Mouse (Mus musculus) layer of hippocampus, adult 2 months (tissue): ENCODE results near the gene Mmp11. TPM values are rescaled to one million over a fixed set of nuclear protein-coding genes. Genes with fewer than 3 reads are reported as not detected.

Experiments used
- DNase-seq, 2 experiments: peaks; one replicate each; pipeline ENCODE4 v3.0.0; 2022; ENCODE audit warnings: low spot score in 2 of 2
- H3K27ac ChIP-seq: fragments of 200-600 bp; 2 replicates; pipeline ENCODE4 v1.8.1; 2022
- H3K4me3 ChIP-seq: fragments of 200-600 bp; 2 replicates; pipeline ENCODE4 v1.8.1; 2022; ENCODE audit warnings: mild to moderate bottlenecking
- CTCF ChIP-seq: fragments of 200-600 bp; conservative IDR thresholded peaks from 2 replicates; pipeline ENCODE4 v1.8.1; 2022; ENCODE audit warnings: antibody characterized with exemption, mild to moderate bottlenecking, moderate library complexity
- total RNA-seq, 2 experiments: library from RNA; stranded (reverse); gene quantifications; 2 replicates each; pipeline ENCODE4 v1.2.3; 2021

The Mmp11 gene
- total RNA-seq, 2 experiments from 2014 or later: 1.5 to 1.8 TPM

DNA sequence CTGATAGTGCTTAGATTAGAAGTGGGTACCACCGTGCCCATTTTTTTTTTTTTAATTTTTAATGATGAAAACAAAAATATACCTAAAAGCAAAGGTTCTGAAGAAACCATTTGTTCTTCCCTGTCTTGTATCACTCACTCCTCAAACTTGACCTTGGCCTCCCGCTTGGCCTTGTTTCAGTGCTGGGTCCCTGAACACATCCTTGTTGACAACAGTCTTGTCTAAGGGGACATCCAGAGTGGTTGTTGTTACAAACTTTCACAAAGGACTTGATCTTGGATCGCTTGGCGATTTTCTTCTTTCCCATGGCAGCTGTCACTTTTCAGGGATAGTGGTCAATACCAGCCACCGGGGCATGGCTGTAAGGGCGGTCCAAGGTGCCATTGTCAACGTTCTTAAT lies 8.9 kb upstream of the Mmp11 start:
- Histone ChIP-seq H3K27ac (no peak overlapping the region), H3K4me3 (no peak overlapping the region)
- DNase-seq: no peak
- no peak for TF ChIP-seq CTCF

DNA sequence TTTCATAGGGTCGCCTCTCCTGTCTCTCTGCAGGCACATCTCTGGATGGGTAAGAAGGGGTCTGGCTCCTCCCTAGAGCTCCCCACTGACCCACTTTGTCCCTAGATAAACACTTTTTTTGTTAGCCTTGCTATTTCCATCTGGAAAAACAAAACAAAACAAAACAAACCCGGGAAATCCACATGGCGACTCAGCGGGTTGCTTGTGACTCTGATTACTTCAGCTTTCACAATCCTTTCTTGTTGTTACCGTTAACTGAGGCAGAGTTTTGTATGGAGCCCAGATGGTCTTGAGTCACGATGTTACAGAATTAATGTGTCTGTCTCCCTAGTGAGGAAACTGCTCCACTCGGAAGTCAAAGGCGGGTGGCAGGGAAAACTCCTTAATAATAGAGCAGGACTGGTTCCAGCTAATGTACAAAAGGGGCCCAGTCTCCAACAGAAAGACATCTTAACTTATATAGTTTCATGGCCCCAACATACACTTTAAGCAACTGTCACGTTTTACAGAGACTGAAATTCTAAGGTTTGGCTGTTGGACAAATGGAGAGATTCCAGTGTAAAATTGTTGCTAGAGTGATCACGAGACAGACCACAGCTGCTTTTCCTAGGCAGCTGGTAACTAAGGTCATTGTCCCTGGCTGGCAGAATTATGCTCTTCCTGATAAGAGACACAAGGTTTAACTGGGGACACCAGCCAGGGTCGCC lies 7.9 kb upstream of the Mmp11 start:
- TF ChIP-seq CTCF: no peak
- Histone ChIP-seq H3K4me3 (no peak overlapping the region), H3K27ac (0 out of 2 replicates have a peak overlapping the region, but pooled peaks have one; percentile 5)
- DNase-seq: peak; percentile 43 to 60

DNA sequence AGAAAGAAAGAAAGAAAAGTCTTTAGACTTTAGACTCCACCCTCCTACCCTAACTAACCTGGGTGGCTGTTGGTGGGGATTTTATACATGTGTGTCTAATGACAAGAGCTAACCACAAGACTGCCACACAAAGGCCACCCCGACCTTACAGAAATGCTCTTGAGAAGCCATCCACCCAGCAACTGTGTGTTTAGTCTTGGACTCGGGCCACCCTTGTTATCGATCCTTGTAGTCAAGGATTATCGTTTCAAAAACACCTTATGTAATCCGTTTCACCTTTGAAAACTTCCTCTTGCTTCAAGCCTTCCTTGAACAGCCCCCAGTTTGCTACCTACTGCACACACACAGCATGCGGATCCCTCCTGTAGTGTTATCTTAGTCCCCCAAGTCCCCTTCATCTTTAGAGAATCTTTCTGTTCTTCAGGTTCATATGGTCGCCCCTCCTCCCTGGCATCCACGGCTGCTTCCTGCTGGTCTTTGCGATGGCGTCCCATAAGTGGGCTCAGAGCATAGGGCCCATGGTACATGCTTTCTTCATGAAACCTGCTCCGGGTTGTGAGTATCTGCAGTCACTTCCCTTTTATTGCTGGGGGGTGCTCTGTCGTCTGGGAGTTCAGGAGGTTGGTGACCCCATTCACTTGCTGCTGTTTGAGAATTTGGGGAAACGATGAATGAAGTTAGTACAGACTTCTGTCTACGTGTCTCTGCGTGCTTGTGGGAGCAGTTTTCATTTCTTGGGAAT lies 6.6 kb upstream of the Mmp11 start, which contains the start of gene Vpreb3:
TSS of gene Vpreb3 (plus strand) at position 322 of the 742 bp plus-strand sequence.
- TF ChIP-seq CTCF: no peak
- H3K27ac ChIP-seq: 0 out of 2 replicates have a peak within 1 kb of the TSS, but pooled peaks have one; percentile 5
- H3K4me3 ChIP-seq: no peak within 1 kb of the TSS
- DNase-seq: no peak

DNA sequence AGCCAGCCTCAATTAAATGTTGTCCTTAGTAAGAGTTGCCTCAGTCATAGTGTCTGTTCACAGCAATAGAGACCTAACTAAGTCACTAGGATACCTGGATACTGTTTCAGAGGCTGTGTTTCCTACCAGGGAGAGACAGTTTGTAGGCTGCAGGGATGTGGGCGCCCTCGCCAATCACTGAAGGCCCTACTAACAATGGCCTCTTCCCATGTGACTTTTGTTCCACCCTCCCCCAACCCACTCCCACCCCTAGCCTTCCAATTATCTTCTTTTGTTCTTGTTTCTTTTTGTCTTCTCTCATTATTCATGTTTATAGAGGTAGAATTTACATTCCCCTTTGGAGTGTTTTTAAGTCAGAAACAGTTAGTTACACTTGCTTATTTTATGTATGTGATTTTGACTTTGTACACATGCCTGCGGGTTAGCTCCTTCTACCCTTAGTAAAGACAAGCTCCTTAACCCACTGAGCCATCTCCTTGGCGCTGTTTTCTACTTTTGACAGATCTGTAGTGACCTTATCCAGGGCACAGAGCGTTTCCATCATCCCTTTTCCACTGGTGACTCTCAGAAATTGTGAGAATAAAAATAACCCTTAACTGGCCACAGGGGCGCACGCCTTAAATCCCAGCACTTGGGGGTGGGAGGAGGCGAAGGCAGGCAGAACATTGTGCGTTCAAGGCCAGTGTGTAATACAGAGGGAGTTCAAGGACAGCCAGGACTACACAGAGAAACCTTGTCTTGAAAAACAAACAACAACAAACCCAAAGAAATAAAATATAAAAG lies 4.9 kb upstream of the Mmp11 start:
- Histone ChIP-seq H3K27ac (no peak overlapping the region), H3K4me3 (no peak overlapping the region)
- DNase-seq: no peak
- TF ChIP-seq CTCF: no peak

DNA sequence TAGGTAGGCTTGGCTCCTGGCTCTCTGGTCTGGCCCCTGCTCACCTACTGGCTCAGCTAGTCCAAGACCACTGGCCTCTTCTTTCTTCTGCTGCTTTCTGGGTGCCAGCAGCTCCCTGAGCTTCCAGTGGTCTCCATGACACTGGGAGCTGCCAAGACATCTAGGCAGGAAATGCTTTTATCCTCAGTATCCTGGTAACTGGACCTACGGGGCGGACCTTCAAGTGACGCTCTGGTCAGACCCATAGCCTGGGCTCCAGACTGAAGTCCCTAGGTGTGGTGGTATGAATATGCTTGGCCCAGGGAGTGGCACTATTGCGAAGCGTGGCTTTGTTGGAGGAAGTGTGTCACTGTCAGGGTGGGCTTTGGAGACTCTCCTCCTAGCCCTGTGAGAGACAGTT lies 4.2 kb upstream of the Mmp11 start, which contains the start of gene Gm867:
TSS of gene Gm867 (minus strand) at position 153 of the 400 bp plus-strand sequence.
- TF ChIP-seq CTCF: no peak
- no peak for DNase-seq
- Histone ChIP-seq H3K4me3 (no peak within 1 kb of the TSS), H3K27ac (no peak within 1 kb of the TSS)

DNA sequence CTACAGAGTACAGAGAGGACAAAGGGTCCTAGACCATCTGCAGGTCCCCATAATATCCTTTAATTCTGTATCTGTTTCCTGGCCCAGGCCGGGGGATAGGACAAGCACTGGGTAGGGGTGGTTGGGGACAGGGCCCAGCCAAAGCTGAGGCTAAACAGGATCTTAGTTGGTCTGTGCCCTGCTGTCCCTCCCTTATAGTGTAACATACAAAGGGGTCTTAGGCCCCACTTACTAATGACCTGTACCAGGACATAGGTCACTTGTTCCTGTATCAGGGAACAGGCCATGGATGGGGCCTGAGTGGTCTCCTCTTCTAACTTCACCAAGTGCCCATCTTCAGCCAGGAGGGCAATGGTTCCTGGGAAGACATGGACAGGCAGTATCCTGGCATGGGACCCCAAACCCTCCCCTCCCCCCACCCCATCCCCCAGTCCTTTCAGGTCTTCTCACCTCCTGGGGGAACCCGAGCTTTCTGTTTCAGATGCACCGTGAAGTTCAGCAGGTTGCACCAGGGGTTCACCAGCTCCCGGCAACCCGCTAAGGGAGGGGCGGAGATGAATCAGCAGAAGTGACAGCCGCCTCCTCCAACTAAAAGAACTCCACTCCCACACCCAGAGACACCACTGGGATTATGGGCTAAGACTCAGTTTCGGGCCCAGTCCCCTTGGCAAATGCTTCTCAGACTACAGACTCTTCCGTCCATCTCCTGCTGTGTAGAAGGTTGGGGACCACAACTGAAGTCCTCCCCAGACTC lies 3.4 kb upstream of the Mmp11 start:
- no peak overlapping the region for H3K27ac ChIP-seq
- H3K4me3 ChIP-seq: no peak overlapping the region
- TF ChIP-seq CTCF: no peak
- DNase-seq: peak in 1 of 2 experiments; percentile 43

DNA sequence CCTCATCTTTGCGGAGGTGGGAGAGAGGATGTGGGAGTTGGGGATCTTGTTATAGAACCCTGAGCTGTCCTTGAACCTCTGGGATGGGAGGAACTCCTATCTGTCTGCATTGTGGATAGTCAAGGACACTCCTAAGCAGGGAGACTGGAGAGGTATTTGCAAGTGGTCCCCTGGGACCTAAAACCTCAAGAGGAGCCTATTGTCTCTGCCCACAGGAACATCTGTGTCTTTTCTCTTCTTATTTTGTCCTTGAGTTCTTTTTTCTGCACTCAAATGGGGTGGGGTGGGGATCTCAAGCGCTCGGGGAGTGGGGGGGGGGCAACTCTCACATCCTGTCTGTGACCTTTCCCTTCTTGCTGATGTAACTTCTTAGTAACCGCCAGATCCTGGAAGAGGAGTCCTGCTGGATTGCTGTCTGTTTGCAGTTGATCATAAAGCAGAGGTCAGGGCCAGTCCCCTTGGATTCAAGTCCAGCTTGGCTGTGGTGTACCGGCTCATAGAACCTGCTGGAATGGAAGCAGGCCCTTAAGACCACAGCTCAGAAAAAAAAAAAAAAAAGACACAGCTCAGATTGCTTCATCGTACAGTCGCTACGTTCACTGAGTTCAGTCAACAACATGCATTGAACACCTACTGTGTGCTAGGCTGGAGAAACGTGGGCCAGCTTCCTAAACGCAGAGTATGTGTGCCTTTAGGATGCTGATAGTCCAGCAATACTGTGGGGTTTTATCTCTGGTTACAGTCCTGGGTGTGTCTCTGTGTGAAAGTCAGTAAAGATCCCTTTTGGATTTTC lies 1.8 kb upstream of the Mmp11 start:
- Histone ChIP-seq H3K4me3 (no peak overlapping the region), H3K27ac (no peak overlapping the region)
- no peak for TF ChIP-seq CTCF
- no peak for DNase-seq

DNA sequence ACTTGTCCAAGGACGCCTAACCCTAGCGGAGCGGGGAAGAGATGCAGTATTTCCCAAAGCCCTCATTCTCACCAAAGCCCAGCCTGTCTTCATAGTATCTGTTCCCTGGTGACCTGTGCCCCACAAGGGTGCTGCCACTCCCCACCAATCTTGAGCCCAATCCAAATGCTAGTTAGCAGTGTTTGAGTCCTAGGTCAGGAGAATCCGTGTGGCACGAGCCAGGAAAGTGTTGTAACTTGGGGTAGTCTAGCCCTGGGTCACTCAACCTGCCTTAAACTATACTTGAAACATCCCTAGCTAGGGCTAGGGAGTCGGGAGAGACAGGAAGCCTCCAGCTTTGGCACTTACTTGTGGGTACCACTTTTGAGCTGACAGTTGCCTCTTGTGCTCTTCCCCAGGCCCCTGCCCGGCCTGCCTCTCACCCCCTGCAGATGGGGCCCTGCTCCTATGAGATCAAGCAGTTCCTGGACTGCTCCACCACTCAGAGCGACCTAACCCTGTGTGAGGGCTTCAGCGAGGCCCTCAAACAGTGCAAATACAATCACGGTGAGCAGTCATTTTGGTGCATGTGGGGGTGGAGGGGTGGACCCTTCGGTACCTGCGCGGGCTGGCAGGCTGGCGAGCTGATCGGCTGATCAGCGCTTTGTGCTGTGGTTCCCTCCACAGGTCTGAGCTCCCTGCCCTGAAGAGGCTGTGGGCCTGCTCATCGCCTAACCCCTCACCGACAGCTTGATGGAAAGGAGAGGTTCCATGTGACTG lies 792 bp upstream of the Mmp11 start:
- TF ChIP-seq CTCF: no peak
- Histone ChIP-seq H3K27ac (peak overlapping the region; percentile 89; the same call in 1 of the 2 replicates), H3K4me3 (peak overlapping the region; percentile 84)
- DNase-seq: no peak

DNA sequence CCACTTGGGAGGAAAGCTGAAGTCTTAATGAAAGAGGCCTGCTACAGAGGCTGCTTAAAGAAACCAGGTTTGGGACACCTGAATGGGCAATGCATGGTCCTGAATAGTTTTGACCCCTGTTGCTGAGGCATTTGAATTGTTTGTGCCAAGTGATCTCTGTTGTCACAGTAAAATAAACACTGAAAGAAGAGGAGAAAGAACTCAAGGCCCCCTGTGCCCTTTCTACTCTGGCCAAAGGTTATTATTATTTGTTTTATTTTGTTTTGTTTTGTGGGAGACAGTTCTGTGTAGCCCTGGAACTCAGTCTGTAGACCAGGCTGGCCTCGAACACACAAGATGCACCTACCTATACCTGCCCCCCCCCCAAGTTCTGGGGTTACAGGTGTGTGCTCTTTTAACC lies 1.3 kb downstream of the Mmp11 start:
- no peak for TF ChIP-seq CTCF
- no peak for DNase-seq
- Histone ChIP-seq H3K27ac (no peak overlapping the region; the same call in 1 of the 2 replicates), H3K4me3 (peak overlapping the region; percentile 84; the same call in 1 of the 2 replicates)

DNA sequence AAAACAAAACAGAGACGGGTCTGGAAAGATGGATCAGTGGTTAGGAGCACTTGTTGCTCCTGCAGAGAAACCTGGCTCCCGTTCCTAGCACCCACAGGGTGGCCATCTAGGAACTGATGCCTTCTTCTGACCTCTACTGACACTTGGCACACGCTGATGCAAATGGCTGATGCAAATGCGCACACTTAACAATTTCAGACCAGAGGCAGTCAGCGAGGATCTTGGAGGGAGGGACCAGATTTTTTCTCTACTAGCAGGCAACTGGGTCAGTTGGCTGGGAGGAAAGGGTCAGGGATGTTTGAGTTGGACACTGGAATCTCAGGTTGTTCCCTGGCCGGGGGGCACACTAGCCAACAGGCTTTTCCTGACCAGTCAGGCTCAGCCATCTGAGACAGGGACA lies 3.4 kb downstream of the Mmp11 start, which contains the start of gene Chchd10:
TSS of gene Chchd10 (plus strand) at position 240 of the 400 bp plus-strand sequence.
- H3K4me3 ChIP-seq: peak within 1 kb of the TSS; percentile 64
- TF ChIP-seq CTCF: no peak
- peak within 1 kb of the TSS; percentile 58 for H3K27ac ChIP-seq
- DNase-seq: no peak
